Mouse (Mus musculus): ENCODE results near the gene Mvb12b. TPM values are rescaled to one million over a fixed set of nuclear protein-coding genes. Genes with fewer than 3 reads are reported as not detected.
A peak's percentile ranks its signal among the peaks of the same experiment; 100 is the strongest.

Mvb12b gene
- polyA plus RNA-seq, 1 experiment from 2014 or later, result 30.9 TPM

GRCm38 (mm10) chr2:33702705-33703104 lies 185.0 kb downstream of the Mvb12b start:
- Histone ChIP-seq H3K9ac (ENCODE audit: low read length) (no peak overlapping the region), H3K4me1 (replicated peaks; ENCODE audit: control insufficient read depth, insufficient read depth, low read length) (peaks cover 11% of the 10 kb centered on the region), H3K27me3 (ENCODE audit: control insufficient read depth, insufficient read depth, low read length) (peaks cover 27% of the 10 kb centered on the region), H3K27ac (ENCODE audit: low read depth, low read length) (no peak overlapping the region), H3K4me3 (ENCODE audit: low read depth, low read length) (no peak overlapping the region), H3K36me3 (ENCODE audit: control insufficient read depth, insufficient read depth, low read length) (no peaks in the 10 kb centered on the region), H3K9me3 (ENCODE audit: control insufficient read depth, low read length) (no peaks in the 10 kb centered on the region), H3K4me2 (ENCODE audit: low read depth, low read length, severe bottlenecking) (no peak overlapping the region)
- ATAC-seq (replicated peaks; ENCODE audit: low FRiP score), result no peak
- no peak for DNase-seq (ENCODE audit: low spot score)
- 69% methylated on average over 5 of the region's 5 CpGs for WGBS

GRCm38 (mm10) chr2:33701446-33701815 lies 186.3 kb downstream of the Mvb12b start:
- Histone ChIP-seq H3K4me1 (replicated peaks; ENCODE audit: control insufficient read depth, insufficient read depth, low read length) (peaks cover 6% of the 10 kb centered on the region), H3K4me3 (ENCODE audit: low read depth, low read length) (no peak overlapping the region), H3K27me3 (ENCODE audit: control insufficient read depth, insufficient read depth, low read length) (peaks cover 23% of the 10 kb centered on the region), H3K9ac (ENCODE audit: low read length) (no peak overlapping the region), H3K4me2 (ENCODE audit: low read depth, low read length, severe bottlenecking) (no peak overlapping the region), H3K9me3 (ENCODE audit: control insufficient read depth, low read length) (peaks cover 3% of the 10 kb centered on the region; the same call in 1 of the 2 replicates), H3K27ac (ENCODE audit: low read depth, low read length) (no peak overlapping the region), H3K36me3 (ENCODE audit: control insufficient read depth, insufficient read depth, low read length) (no peaks in the 10 kb centered on the region)
- DNase-seq (ENCODE audit: low spot score) (no peak), ATAC-seq (replicated peaks; ENCODE audit: low FRiP score) (no peak)
- whole genome bisulfite sequencing, result 53% methylated on average over 7 of the region's 7 CpGs

GRCm38 (mm10) chr2:33700581-33701445 lies 186.9 kb downstream of the Mvb12b start:
- DNase-seq (ENCODE audit: low spot score) (no peak), ATAC-seq (replicated peaks; ENCODE audit: low FRiP score) (peak; percentile 76; the same call in 1 of the 2 replicates)
- H3K4me2 ChIP-seq (ENCODE audit: low read depth, low read length, severe bottlenecking), result no peak overlapping the region
- WGBS, result 15% methylated on average over 15 of the region's 15 CpGs
- no peaks in the 10 kb centered on the region for H3K36me3 ChIP-seq (ENCODE audit: control insufficient read depth, insufficient read depth, low read length)
- H3K9ac ChIP-seq (ENCODE audit: low read length), result no peak overlapping the region
- peaks cover 23% of the 10 kb centered on the region for H3K27me3 ChIP-seq (ENCODE audit: control insufficient read depth, insufficient read depth, low read length)
- H3K9me3 ChIP-seq (ENCODE audit: control insufficient read depth, low read length), result peaks cover 3% of the 10 kb centered on the region; the same call in 1 of the 2 replicates
- H3K27ac ChIP-seq (ENCODE audit: low read depth, low read length), result no peak overlapping the region
- H3K4me3 ChIP-seq (ENCODE audit: low read depth, low read length), result no peak overlapping the region
- peaks cover 6% of the 10 kb centered on the region for H3K4me1 ChIP-seq (replicated peaks; ENCODE audit: control insufficient read depth, insufficient read depth, low read length)

GRCm38 (mm10) chr2:33698898-33699297 lies 188.8 kb downstream of the Mvb12b start:
- 65% methylated on average over 3 of the region's 3 CpGs for WGBS
- H3K27ac ChIP-seq (ENCODE audit: low read depth, low read length), result no peak overlapping the region
- DNase-seq (ENCODE audit: low spot score) (no peak), ATAC-seq (replicated peaks; ENCODE audit: low FRiP score) (no peak)
- H3K36me3 ChIP-seq (ENCODE audit: control insufficient read depth, insufficient read depth, low read length), result no peaks in the 10 kb centered on the region
- peaks cover 17% of the 10 kb centered on the region for H3K27me3 ChIP-seq (ENCODE audit: control insufficient read depth, insufficient read depth, low read length)
- no peak overlapping the region for H3K4me2 ChIP-seq (ENCODE audit: low read depth, low read length, severe bottlenecking)
- H3K9ac ChIP-seq (ENCODE audit: low read length), result no peak overlapping the region
- peaks cover 3% of the 10 kb centered on the region; the same call in 1 of the 2 replicates for H3K9me3 ChIP-seq (ENCODE audit: control insufficient read depth, low read length)
- peaks cover 6% of the 10 kb centered on the region for H3K4me1 ChIP-seq (replicated peaks; ENCODE audit: control insufficient read depth, insufficient read depth, low read length)
- H3K4me3 ChIP-seq (ENCODE audit: low read depth, low read length), result no peak overlapping the region

GRCm38 (mm10) chr2:33696428-33696827 lies 191.3 kb downstream of the Mvb12b start:
- peaks cover 3% of the 10 kb centered on the region; the same call in 1 of the 2 replicates for H3K9me3 ChIP-seq (ENCODE audit: control insufficient read depth, low read length)
- H3K27me3 ChIP-seq (ENCODE audit: control insufficient read depth, insufficient read depth, low read length), result peaks cover 2% of the 10 kb centered on the region; the same call in 1 of the 2 replicates
- H3K36me3 ChIP-seq (ENCODE audit: control insufficient read depth, insufficient read depth, low read length), result no peaks in the 10 kb centered on the region
- H3K27ac ChIP-seq (ENCODE audit: low read depth, low read length), result no peak overlapping the region
- H3K4me1 ChIP-seq (replicated peaks; ENCODE audit: control insufficient read depth, insufficient read depth, low read length), result peaks cover 4% of the 10 kb centered on the region
- DNase-seq (ENCODE audit: low spot score) (no peak), ATAC-seq (replicated peaks; ENCODE audit: low FRiP score) (no peak)
- H3K4me3 ChIP-seq (ENCODE audit: low read depth, low read length), result no peak overlapping the region
- no peak overlapping the region for H3K4me2 ChIP-seq (ENCODE audit: low read depth, low read length, severe bottlenecking)
- WGBS, result 66% methylated on average over 3 of the region's 3 CpGs
- no peak overlapping the region for H3K9ac ChIP-seq (ENCODE audit: low read length)

- Histone ChIP-seq H3K27me3 (ENCODE audit: control insufficient read depth, insufficient read depth, low read length) (no peaks in the 10 kb centered on the region; the same call in none of the 2 replicates), H3K27ac (ENCODE audit: low read depth, low read length) (no peak overlapping the region), H3K36me3 (ENCODE audit: control insufficient read depth, insufficient read depth, low read length) (no peaks in the 10 kb centered on the region), H3K4me3 (ENCODE audit: low read depth, low read length) (no peak overlapping the region), H3K4me1 (replicated peaks; ENCODE audit: control insufficient read depth, insufficient read depth, low read length) (peaks cover 3% of the 10 kb centered on the region; the same call in 1 of the 2 replicates), H3K4me2 (ENCODE audit: low read depth, low read length, severe bottlenecking) (no peak overlapping the region), H3K9me3 (ENCODE audit: control insufficient read depth, low read length) (peaks cover 3% of the 10 kb centered on the region; the same call in 1 of the 2 replicates), H3K9ac (ENCODE audit: low read length) (no peak overlapping the region)
- ATAC-seq (replicated peaks; ENCODE audit: low FRiP score), result no peak
- 73% methylated on average over 3 of the region's 3 CpGs for WGBS
- DNase-seq (ENCODE audit: low spot score), result no peak
Observed at GRCm38 (mm10) chr2:33693931-33694330, 193.8 kb downstream of the Mvb12b start.

- Histone ChIP-seq H3K36me3 (ENCODE audit: control insufficient read depth, insufficient read depth, low read length) (no peaks in the 10 kb centered on the region), H3K4me2 (ENCODE audit: low read depth, low read length, severe bottlenecking) (no peak overlapping the region), H3K9me3 (ENCODE audit: control insufficient read depth, low read length) (peaks cover 4% of the 10 kb centered on the region; the same call in 1 of the 2 replicates), H3K27ac (ENCODE audit: low read depth, low read length) (no peak overlapping the region), H3K4me1 (replicated peaks; ENCODE audit: control insufficient read depth, insufficient read depth, low read length) (peaks cover 5% of the 10 kb centered on the region; the same call in 1 of the 2 replicates), H3K27me3 (ENCODE audit: control insufficient read depth, insufficient read depth, low read length) (no peaks in the 10 kb centered on the region; the same call in none of the 2 replicates), H3K9ac (ENCODE audit: low read length) (peak overlapping the region; percentile 29; the same call in 1 of the 2 replicates), H3K4me3 (ENCODE audit: low read depth, low read length) (no peak overlapping the region)
- DNase-seq (ENCODE audit: low spot score) (peak; percentile 86), ATAC-seq (replicated peaks; ENCODE audit: low FRiP score) (no peak; the same call in 1 of the 2 replicates)
- 28% methylated on average over 9 of the region's 9 CpGs for WGBS
Observed at GRCm38 (mm10) chr2:33689880-33690462, 197.8 kb downstream of the Mvb12b start.

GRCm38 (mm10) chr2:33689155-33689879 lies 198.4 kb downstream of the Mvb12b start:
- H3K9ac ChIP-seq (ENCODE audit: low read length), result peak overlapping the region; percentile 29; the same call in 1 of the 2 replicates
- H3K4me2 ChIP-seq (ENCODE audit: low read depth, low read length, severe bottlenecking), result no peak overlapping the region

More at GRCm38 (mm10) chr2:33689155-33689879, 198.4 kb downstream of the Mvb12b start:
- H3K4me3 ChIP-seq (ENCODE audit: low read depth, low read length), result no peak overlapping the region
- no peak overlapping the region for H3K27ac ChIP-seq (ENCODE audit: low read depth, low read length)
- DNase-seq (ENCODE audit: low spot score) (no peak), ATAC-seq (replicated peaks; ENCODE audit: low FRiP score) (no peak)
- H3K9me3 ChIP-seq (ENCODE audit: control insufficient read depth, low read length), result peaks cover 4% of the 10 kb centered on the region; the same call in 1 of the 2 replicates
- WGBS, result 44% methylated on average over 23 of the region's 23 CpGs
- H3K36me3 ChIP-seq (ENCODE audit: control insufficient read depth, insufficient read depth, low read length), result no peaks in the 10 kb centered on the region
- peaks cover 5% of the 10 kb centered on the region; the same call in 1 of the 2 replicates for H3K4me1 ChIP-seq (replicated peaks; ENCODE audit: control insufficient read depth, insufficient read depth, low read length)
- H3K27me3 ChIP-seq (ENCODE audit: control insufficient read depth, insufficient read depth, low read length), result no peaks in the 10 kb centered on the region; the same call in none of the 2 replicates
